Mouse (Mus musculus) adrenal gland, postnatal 10 days (tissue): ENCODE results near the gene Lif. TPM values are rescaled to one million over a fixed set of nuclear protein-coding genes. Genes with fewer than 3 reads are reported as not detected.

Source experiments
- DNase-seq: peaks from one replicate; pipeline ENCODE4 v3.0.0; 2021; ENCODE audit warnings: mixed read lengths
- total RNA-seq, 2 experiments: library from RNA; stranded (reverse); gene quantifications; 2 replicates each; pipeline ENCODE4 v1.2.3; 2021

Lif gene
- total RNA-seq, 2 experiments from 2014 or later = 0.30 to 0.69 TPM

- DNase-seq = no peak
Measured at GRCm38 (mm10) chr11:4262847-4263246, 5.5 kb downstream of the Lif start.

- DNase-seq = no peak
Measured at GRCm38 (mm10) chr11:4263296-4263695, 5.9 kb downstream of the Lif start.

GRCm38 (mm10) chr11:4264066-4264465, 6.7 kb downstream of the Lif start:
- peak; percentile 43 for DNase-seq

GRCm38 (mm10) chr11:4266271-4267201, 9.2 kb downstream of the Lif start:
- DNase-seq = peak; percentile 80

GRCm38 (mm10) chr11:4267202-4267578, 9.8 kb downstream of the Lif start:
- DNase-seq = no peak

- DNase-seq = no peak
Measured at GRCm38 (mm10) chr11:4268500-4268899, 11.1 kb downstream of the Lif start.

GRCm38 (mm10) chr11:4270744-4271459, 13.5 kb downstream of the Lif start:
- DNase-seq = peak; percentile 41

GRCm38 (mm10) chr11:4271544-4271943, 14.2 kb downstream of the Lif start:
- DNase-seq = no peak

- DNase-seq = peak; percentile 17
Measured at GRCm38 (mm10) chr11:4276411-4276861, 19.1 kb downstream of the Lif start.

- no peak for DNase-seq
Measured at GRCm38 (mm10) chr11:4279909-4280308, 22.6 kb downstream of the Lif start.

- DNase-seq = no peak
Measured at GRCm38 (mm10) chr11:4281852-4282251, 24.5 kb downstream of the Lif start.

GRCm38 (mm10) chr11:4283627-4284026, 26.3 kb downstream of the Lif start:
- peak; percentile 10 for DNase-seq

- DNase-seq = no peak
Measured at GRCm38 (mm10) chr11:4289280-4289679, 31.9 kb downstream of the Lif start.

GRCm38 (mm10) chr11:4291639-4292038, 34.3 kb downstream of the Lif start:
- DNase-seq = peak; percentile 71

GRCm38 (mm10) chr11:4292224-4292887, 35.0 kb downstream of the Lif start:
- DNase-seq = no peak

GRCm38 (mm10) chr11:4292888-4293247, 35.5 kb downstream of the Lif start:
- DNase-seq = no peak

- no peak for DNase-seq
Measured at GRCm38 (mm10) chr11:4293481-4293880, 36.1 kb downstream of the Lif start.

- DNase-seq = no peak
Measured at GRCm38 (mm10) chr11:4294047-4294446, 36.7 kb downstream of the Lif start.

- peak; percentile 68 for DNase-seq
Measured at GRCm38 (mm10) chr11:4294495-4295351, 37.4 kb downstream of the Lif start.

- DNase-seq = no peak
Measured at GRCm38 (mm10) chr11:4296610-4297275, 39.4 kb downstream of the Lif start.

- DNase-seq = no peak
Measured at GRCm38 (mm10) chr11:4297753-4298152, 40.4 kb downstream of the Lif start.
